Mouse (Mus musculus): ENCODE data around the gene Sh2d2a.
"Not testable (repeated sequence)": the region's sequence is repeated elsewhere in the genome, so short reads cannot be mapped to it uniquely, and the experiment has no call there.

Gene Sh2d2a

DNA sequence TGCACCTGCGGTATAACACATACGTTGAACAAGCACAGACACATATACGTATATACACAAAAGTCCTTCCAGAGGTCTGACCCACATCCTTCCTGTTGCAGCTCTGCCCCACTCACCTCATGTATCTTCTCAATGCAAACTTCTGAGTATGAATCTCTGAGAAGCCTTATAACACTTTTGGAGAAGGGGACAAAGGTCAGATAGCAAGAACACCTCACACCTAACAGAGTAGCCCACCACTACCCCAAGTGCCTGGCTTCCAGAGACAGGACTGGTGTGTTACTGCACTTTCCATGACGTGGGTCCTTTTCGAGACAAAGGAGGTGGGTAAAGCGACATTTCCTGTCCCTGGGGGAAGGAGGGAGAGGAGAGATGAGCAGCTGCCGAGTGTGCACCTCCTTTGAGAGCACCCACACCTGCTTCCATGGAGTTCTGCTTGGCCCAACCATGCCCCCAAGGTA is at the start of gene Sh2d2a:
Gene Sh2d2a, plus strand, starts transcription at position 106 of the 461 bp plus-strand sequence.
- no peak for DNase-seq

DNA sequence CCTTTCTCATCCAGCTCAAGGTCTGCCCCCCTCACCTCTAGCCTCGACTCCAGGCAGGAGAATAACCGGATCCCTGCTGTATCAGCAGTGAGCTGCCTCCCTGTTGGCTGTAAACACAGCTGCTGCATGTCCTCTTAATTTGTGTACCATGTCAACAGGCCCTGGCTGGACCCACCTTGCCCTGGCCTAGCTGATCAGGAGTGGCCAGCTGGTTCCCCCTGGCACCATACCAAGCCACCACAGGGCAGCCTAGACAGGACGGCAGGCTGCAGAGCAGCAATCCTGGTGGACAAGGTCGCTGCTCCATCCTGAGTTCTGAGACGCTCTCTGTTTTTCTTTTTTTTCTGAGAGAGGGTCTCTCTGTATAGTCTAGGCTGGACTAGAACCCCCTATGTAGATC is 44.9 kb upstream of the Sh2d2a start:
- DNase-seq: peak; percentile 14

DNA sequence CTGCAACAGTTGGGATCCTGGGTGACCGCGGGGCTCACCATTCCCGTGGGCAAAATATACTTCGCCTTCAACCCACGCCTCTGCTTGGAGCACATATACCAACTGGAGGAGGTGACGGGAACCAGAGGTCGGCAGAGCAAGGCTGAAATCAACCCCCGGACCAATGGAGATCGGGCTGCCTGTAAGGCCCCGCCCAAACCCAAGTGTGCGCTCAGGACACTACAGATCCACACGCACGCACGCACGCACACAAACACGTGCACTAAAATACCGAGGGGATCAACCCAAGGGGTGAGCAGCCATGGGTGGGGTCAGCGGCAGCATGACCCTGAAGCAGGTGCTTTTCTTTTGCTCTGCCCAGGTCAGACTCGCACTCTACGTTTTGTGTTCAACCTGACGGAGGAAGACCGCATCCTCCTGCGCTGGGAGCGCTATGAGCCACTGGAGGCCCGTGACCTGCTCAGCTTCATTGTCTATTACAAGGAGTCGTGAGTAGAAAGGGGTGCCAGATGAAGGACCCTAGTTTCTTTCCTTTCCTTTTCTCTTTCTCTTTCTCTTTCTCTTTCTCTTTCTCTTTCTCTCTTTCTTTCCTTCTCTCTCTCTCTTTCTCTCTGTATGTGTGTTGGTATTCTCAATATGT is 42.4 kb upstream of the Sh2d2a start:
- DNase-seq: no peak

- DNase-seq: no peak
Observed at GRCm38 (mm10) chr3:87809322-87809962, 37.1 kb upstream of the Sh2d2a start.

DNA sequence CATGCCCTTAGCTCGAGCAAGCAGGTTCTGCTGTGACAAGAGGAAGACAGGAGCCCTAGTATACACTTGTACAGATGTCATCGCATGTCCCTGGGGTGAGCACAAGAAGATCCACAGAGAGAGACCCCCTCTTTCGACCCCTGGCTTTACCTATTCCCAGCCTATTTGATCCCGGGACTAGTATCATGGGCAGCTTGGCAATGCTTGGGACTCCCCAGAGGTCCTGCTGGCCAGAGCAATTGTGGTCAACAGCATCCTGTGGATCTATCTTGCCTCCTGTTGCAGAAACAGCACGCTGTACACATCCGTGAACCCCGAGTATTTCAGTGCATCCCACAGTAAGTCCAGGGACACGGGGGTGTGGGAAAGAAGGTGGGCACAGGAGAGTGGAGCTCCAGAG is 35.3 kb upstream of the Sh2d2a start:
- no peak for DNase-seq

- DNase-seq: no peak
Observed at GRCm38 (mm10) chr3:87812413-87812812, 34.1 kb upstream of the Sh2d2a start.

GRCm38 (mm10) chr3:87812873-87813272 is 33.7 kb upstream of the Sh2d2a start:
- no peak for DNase-seq

DNA sequence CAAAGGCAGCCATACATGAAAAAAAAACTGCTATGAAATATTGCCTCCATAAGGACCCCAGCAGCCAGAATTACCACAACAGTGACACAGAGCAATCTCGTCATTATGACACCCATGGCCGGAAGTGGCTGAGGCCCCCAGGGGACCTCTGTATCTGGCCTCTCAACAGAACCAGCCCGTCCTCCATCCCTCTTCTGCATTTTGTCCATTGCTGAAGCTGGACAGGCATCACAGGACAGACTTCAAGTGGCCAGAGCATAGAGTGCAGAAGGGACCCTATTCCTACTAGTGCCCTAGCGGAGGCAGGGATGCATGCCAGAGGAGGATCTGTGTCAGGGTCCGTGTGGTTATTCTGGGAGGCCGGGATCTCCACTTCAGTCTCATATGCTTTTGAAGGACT is 30.4 kb upstream of the Sh2d2a start:
- no peak for DNase-seq

DNA sequence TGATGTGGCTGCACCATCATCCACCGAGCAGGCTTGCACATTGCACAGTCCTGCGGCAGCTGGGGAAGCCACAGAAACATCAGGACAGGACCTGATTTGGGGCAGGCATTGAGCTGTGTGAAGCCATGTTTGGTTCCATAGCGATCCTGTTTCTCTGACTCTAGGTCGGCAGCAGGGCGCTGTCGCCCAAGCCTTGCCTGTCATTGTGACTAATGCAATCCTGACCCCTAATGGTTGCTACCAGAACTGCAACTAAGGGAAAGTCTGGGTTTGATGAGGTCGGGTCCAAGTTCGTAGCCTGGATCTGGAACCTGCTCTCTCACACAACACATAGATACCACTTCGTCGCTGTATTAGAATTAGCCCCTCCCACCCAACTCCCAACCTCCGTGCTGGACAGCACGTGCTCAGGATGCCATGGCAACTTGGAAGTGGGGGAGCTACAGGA is 29.9 kb upstream of the Sh2d2a start:
- peak; percentile 73 for DNase-seq

DNA sequence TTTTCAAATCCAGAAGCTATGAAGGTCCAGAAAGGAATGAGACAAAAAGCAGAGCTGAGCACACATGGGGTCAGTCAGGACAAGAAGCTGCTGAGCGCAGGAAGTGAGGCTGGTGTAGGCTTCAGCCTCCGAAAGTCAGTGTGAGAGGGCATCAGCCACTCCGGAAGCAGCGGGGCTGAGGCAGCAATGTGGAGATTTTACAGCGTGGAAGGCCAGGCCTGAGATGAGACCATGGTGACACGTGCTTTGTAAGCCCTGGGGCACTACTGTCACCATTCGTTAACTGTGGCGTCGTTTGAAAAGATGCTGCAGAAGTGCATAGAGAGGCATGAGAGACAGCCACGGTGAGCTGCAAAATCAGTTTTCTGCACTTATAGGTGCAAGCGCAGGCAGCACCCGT is 28.3 kb upstream of the Sh2d2a start:
- no peak for DNase-seq

GRCm38 (mm10) chr3:87824206-87824605 is 22.3 kb upstream of the Sh2d2a start, which contains the start of gene Pear1:
TSS of gene Pear1 (minus strand) at chr3:87824306.
- not testable (repeated sequence) for DNase-seq

- DNase-seq: no peak
Observed at GRCm38 (mm10) chr3:87828435-87828834, 18.1 kb upstream of the Sh2d2a start.

DNA sequence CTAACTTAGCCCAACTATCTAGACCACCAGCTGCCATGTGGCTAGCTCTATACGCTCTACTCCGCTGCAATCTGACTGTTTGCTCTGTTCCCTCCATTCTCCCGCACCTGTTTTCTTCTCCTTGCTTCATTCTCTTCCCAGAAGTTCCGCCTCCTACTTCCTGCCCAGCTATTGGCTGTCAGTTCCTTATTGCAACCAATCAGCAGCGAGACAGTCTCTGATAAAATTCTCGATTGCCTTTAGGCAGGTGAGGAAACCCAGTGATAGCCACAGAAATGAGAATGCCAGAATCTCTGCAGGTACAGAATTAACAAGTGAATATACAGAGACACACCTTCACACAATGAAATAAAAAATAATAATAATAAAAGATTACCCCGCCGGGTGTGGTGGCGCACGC is 17.5 kb upstream of the Sh2d2a start:
- DNase-seq: no peak

DNA sequence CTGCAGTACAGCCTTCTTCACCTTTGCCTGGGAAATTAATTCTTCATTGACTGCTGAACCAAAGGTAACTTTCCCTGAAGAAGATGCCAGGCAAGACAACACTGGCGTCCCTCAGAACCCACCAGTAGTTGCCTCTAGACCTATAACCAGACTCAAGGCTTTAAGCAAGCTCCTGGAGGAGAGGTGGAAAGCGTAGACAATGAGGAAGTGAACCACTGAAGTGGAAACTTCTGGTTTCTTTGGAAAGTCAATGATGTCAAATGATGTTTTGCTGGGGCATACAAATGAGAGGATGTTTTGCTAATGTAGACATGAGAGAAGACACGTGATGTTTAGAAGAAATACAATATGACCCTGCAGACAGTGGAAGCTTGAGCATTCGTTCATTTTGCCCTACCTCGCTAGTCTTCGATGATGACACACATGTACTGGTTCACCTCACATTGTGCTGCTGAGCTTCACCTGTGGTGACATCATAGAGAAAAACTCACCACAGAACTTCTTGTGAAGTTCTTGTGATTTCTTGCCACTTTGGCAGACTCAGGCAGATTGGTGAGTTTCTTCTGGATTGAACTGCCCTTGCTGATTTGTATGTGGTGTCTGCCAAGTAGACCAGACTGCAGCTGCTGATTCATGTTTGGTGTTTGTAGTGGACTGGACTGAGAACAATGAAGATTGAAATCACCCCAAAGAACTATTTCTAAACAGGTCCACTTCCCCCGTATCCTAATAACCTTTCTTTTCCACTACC is 14.3 kb upstream of the Sh2d2a start:
- no peak for DNase-seq

- DNase-seq: no peak
Observed at GRCm38 (mm10) chr3:87833482-87833881, 13.1 kb upstream of the Sh2d2a start.

DNA sequence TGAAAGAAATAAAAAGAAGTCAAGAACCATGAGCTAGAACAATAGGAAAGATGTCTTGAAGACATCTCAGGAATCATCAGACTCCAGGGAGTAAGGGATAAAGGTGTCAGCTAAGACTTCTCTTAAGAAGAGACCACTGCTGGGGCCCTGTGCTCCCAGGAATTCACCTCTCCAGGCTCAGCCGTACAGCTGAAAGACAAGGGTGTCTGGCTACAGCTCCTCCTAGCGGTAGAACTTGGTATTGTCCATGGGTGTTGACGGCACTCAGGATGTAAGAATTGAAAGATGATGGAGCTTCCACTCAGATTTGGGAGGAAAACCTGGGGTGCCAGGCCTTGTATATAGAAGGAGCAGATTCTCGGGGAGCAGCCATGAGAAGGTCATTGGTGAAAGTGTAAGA is 7.9 kb upstream of the Sh2d2a start:
- DNase-seq: peak; percentile 68

DNA sequence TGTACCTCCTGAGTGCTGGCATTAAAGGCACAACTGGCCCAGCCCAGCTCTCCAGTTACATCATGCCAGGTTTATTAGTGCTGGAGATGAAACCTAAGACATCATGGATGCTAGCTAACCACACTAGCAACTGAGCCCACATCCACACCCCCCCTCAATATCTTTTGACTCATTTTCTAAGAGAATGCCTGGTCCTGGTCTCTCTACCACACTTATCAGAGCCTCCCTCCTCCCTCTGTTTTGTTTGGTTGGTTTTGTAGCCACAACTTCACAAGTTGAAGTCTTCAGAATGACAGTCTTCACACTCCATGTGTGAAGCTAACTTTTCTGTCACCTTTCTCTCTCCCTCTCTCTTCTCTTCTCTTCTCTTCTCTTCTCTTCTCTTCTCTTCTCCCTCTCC is 5.7 kb upstream of the Sh2d2a start:
- no peak for DNase-seq

- no peak for DNase-seq
Observed at GRCm38 (mm10) chr3:87844981-87845380, 1.6 kb upstream of the Sh2d2a start.

DNA sequence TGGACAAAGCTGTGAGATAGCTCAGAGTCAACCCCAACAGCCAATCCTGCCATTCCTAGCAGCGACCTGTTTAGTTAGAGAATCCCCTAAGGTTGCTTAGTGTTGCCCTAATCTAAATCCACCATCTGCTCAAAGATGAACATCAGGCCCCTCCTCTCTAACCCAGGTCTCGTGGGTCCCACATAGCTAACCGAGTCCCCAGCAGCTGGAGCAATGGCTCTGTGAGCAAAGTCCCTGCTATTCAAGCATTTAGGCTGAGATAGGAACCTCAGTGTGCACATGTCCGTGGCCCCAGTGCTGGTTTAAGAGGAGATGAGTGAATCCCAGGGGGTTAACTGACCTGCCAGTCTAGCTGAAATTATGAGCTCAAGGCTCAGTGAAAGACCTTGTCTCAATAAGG is 369 bp upstream of the Sh2d2a start:
- no peak for DNase-seq

- no peak for DNase-seq
Observed at GRCm38 (mm10) chr3:87847680-87848079, 1.1 kb downstream of the Sh2d2a start.

- no peak for DNase-seq
Observed at GRCm38 (mm10) chr3:87849117-87849516, 2.6 kb downstream of the Sh2d2a start.

DNA sequence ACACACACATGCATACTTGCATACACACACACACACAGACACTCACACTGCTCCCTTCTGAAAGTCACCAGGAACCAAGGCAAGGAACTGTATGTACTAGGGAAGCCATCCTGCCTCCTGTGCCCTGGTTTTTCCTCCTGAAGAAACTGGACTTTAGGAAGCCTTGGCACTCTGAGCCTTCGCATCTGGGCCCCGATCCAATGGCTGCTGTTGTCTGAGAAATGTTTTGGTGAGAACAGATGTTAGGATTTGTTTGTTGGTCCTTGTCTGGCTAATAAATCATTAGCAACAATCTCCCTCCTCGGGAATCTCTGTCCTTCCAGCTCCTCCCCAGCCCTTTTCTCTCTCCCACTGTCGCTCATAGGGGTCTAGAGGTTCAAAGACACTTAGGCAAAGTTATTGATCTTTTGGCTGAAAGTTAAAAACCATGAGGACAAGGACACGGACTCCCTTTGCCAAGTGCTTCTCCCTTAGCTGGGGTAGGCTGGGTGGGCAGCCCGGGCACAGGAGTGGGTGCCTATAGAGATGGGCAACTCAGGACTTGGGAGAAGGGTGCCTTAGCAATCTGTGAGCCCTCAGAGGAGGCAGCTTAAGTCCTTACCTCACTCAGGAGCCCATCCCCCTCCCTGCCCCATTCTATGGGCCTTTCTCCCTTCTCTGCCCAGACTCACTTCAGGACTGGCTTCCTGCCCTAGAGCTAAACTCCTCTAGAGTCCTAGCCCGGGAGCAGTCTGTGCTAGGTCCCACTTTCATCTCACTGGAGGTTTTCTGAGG is 8.4 kb downstream of the Sh2d2a start:
- no peak for DNase-seq

GRCm38 (mm10) chr3:87855936-87856335 is 9.4 kb downstream of the Sh2d2a start:
- no peak for DNase-seq

Data from cerebellum, adult 8-10 months (tissue).